Mouse (Mus musculus): ENCODE measurements around the gene Gramd2. TPM values are rescaled to one million over a fixed set of nuclear protein-coding genes. Genes with fewer than 3 reads are reported as not detected.

The Gramd2 gene
- polyA plus RNA-seq (2012; rRNA removed) = 0.32 and 0.76 TPM in 2 replicates

DNA sequence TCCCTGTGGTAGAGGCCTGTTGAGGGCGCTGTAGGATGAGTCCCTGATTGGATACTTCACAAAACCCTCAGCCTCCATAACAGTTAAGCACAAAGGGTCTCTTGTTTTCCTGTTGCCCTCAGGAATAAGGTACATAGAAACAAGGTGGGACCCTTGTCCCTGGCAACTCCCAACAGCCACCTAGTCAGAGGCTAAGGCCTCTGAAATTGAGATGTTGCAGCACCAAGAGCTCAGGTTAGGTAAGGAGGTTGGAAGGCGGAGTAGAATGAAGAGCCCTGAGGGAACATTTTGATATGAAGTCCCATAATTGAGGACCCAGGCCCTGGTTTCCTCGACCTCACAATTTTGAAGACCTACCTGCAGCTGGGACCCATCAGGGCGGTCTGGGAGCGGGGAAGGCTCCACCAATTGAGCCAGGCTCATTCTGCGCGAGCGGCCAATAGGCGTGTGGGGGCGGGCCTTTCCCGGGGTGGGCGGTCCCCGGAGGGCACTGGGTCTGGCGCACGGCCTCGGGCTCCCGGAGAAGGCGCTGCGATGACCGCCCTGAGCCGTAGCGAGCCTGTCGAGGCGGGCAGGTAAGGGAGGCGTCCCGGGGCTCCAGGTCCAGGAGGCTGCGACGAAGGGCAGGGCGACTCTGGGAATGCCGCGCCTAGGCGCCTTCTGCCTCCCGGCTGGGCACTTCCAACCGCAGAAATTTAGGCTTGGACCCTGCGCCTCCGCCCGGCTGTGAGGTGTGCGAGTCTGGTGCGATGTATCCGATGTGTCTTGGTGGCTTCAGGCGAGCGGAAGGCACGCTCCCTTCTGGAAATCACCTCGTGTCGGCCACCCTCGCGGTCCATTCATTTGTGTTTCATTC, at the start of gene Gramd2:
Gramd2 (plus strand) TSS at position 467 of the 856 bp plus-strand sequence.

DNA sequence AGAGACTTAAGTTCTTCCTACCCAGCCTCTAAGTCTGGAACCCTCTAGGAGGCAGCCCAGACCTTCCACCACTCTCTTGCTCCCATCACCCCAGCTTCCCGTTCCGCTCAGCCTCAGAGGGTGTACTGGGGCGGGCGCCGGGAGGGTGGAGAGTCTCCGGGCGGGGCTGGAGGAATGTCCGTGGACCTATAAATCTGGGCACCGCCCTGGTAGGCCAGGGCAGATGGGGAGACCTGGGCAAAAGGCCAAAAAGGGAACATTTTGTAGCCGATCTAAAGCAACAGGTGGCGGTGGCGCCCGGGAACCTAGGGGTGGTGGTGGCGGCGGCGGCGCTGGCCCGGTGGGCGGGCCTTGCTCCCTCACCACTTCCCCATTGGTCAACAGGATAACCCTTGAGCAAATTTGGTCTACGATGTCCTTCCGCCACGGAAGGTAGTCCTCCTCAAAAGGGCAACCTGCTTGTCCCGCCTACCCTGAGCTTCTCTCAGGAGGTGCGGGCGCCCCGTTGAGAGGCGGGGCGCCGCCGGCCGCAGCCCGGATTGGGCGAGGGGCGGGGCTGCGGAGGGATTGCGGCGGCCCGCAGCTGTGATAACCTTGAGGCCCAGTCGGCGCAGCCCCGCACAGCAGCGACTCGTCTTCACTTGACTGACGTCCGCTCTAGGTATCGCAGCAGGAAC, 23.8 kb upstream of the Gramd2 start, which contains the start of gene Pkm:
Pkm (plus strand) TSS at position 411 of the 677 bp plus-strand sequence.

GRCm38 (mm10) chr9:59750267-59751065, 70.5 kb downstream of the Gramd2 start, which contains the start of the genes Senp8 and Myo9a:
Senp8 (minus strand) TSS chr9:59750710.
Myo9a (plus strand) TSS chr9:59750896.

Other genes starting within 250 kb of the Gramd2 start
- 72.2 and 125 TPM in 2 replicates for gene Arih1, start 193.5 kb upstream of the Gramd2 start, polyA plus RNA-seq (2012; rRNA removed)
- gene Hexa, start 140.6 kb upstream of the Gramd2 start, polyA plus RNA-seq (2012; rRNA removed) = 24.9 and 35.8 TPM in 2 replicates
- gene Tmem202, start 140.3 kb upstream of the Gramd2 start, polyA plus RNA-seq (2012; rRNA removed) = 0.07 TPM in 1 of 2 replicates, not detected in the other
- 4.0 and 5.4 TPM in 2 replicates for gene Celf6, start 102.2 kb upstream of the Gramd2 start, polyA plus RNA-seq (2012; rRNA removed)
- 67.3 and 90.3 TPM in 2 replicates for gene Parp6, start 62.9 kb upstream of the Gramd2 start, polyA plus RNA-seq (2012; rRNA removed)
- gene Pkm, start 23.8 kb upstream of the Gramd2 start, polyA plus RNA-seq (2012; rRNA removed) = 1,514 and 2,121 TPM in 2 replicates
- gene Senp8, start 70.6 kb downstream of the Gramd2 start, polyA plus RNA-seq (2012; rRNA removed) = 8.0 and 11.1 TPM in 2 replicates
- gene Myo9a, start 70.8 kb downstream of the Gramd2 start, polyA plus RNA-seq (2012; rRNA removed) = 11.6 and 18.1 TPM in 2 replicates

Data from central nervous system, embryonic 11.5 days (tissue).